Mouse (Mus musculus) c-Kit-negative CD71-positive TER-119-positive erythroid progenitor cells, embryonic 14.5 days (primary cell): ENCODE data around the gene Gm28053.

Experiments used
- DNase-seq: peaks from one replicate; pipeline ENCODE4 v3.0.0-alpha.2; 2013; ENCODE audit warnings: low read depth, low spot score

The Gm28053 gene

DNA sequence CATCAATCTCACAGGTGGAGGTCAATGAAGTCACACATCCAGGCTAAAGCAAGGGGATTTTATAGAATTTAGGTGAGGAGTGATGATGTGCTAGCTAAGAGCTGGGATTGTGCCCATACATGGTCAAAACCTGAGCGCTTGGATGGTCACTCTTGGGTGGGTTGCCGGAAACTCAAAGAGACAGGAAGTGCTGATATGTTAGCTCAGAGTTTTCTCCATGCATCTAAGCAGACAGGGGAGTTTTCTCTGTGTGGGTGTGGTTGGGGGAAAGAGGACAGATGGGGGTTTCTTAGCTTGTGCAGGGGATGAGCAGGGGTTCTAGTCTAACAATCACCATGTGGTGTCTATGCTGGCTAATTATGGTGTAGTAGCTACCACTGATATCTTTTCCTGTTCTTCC is 29.1 kb upstream of the Gm28053 start:
- DNase-seq, result no peak

DNA sequence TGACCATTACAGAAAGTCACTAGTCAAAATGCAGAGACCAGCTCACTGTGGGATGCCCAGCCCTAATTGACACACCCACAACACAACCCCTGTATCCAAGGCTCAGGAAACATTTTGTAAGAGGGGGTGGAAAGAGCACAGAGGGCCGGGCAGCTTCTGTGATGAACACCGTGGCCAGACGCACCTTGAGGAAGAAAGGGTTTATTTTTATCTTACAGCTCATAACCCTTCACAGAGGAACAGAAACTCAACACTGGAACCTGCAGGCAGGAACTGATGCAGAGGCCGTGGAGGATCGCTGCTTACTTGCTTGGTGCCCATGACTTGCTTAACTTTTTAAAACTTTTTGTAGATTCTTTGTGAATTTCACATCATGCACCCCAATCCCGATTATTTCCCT is 25.4 kb upstream of the Gm28053 start:
- no peak for DNase-seq

DNA sequence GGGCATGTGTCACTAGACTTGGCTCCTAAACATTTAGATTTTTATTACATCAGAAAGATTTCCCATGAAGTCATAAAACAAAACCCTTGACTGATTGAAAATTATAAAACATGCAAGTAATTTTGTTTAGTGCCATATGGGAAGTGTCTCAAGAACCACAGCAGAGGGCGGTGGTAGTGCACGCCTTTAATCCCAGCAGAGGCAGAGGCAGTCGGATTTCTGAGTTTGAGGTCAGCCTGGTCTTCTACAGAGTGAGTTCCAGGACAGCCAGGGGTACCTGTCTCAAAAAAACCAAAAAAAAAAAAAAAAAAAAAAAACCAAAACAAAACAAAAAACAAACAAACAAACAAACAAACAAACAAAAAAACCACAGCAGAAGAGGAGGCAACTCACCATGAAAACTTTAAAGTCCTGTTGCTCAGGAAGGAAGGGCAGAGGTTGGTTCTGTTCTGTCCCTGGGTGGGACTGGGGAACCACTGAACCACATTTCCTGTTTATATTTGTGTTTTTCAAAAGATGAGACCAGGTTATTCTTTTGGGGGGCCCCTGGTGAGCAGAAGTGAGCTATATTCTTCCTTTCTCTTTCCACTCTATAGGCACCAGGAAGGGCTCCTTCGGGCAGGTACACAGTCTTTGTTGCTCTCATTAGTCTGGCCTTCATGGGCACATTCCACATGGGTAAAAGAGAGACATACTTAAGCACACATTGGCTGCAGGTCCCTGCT is 21.4 kb upstream of the Gm28053 start:
- DNase-seq, result no peak

DNA sequence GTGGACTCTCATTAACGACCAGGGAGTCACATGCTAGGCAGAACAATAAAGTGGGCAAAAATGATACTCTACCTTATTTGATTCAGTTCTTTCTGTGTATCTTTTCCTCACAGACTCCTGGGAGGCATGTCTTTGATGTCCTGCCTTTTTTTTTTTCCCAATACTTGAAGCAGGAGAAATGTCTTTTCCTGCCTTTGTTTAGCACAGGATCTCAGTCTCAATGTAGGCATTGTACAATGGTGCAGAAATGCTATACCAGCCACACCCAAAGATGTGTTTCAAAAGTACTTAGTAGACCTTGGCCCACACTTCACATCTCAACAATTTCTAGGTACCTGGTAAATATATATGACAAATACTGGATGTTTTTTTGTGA is 20.9 kb upstream of the Gm28053 start:
- no peak for DNase-seq

DNA sequence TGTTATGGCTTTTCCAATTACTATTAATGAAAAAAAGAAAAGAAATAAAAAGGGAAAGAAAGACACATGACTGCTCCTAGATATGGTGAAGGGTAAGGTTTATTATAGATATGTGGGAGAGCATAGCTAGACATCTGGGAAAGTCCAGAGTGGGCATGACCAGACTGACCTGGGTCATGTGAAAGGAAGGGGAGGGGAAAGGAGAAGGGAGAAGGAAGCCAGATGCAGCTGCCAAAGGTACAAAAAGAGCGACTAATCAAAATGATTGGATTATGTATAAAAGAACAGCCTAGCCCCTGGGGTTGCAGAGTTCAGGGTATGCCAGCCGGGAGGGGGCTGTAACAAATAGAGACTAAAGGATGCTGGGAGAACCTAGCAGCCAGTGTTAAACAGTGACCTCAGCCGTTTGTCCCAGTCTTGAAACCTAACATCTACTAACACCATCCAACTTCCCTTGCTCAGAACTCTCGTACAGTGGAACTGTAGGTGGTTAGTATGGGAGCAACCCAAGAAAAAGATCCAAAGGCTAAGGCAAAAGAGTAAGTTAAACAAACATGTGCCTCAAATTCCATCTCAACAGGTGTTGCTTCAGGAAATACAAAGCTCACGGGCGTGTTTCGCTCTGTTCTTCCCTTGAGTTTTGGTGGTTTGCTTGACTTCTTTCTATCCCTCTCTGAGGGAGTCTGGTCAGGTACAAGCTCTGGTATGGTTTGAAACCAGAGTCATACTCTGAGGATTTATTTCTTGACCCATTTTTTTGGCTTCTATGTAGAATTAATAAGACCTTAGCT is 20.1 kb upstream of the Gm28053 start:
- DNase-seq, result no peak

GRCm38 (mm10) chr6:48698888-48699287 is 19.5 kb upstream of the Gm28053 start:
- no peak for DNase-seq

DNA sequence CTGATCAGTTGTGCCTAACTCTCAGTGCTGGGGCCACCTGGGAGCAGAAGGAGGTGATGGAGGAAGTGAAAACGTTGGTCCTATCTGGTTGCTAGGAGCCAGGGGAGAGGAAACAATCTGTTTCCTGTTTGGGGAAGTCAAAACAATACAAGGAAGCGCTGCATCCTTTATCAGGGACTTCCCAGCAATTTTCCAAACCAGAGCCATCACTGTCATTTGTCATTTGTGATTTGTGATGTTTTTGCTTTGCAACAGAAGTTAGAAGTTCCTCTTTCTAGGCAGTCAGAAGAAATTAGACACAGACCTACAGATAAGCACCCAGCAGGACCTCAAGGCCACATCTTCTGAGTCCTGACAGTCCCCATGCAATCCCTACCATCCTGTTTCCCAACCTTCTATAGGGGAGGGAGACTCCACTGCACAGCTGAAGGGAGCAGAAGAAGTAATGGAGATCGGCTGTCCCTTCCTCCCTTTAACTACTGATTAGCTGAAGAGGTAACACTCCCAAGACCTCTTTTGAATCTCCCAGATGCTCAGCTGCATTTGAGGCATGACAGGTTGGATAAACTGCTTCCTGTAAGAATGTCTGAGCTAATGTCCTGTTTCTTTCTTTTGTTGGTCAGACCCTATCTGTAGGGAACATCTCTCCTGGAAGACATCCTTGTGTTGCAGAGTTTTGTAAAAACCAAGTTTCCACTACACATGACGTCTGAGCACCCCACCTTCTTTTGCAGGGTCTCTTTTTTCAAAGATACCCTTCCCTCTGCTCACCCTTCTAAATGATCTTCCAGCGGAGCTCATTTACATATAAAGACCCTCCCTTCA is 17.9 kb upstream of the Gm28053 start:
- DNase-seq, result no peak

GRCm38 (mm10) chr6:48702146-48702545 is 16.3 kb upstream of the Gm28053 start:
- DNase-seq, result no peak

DNA sequence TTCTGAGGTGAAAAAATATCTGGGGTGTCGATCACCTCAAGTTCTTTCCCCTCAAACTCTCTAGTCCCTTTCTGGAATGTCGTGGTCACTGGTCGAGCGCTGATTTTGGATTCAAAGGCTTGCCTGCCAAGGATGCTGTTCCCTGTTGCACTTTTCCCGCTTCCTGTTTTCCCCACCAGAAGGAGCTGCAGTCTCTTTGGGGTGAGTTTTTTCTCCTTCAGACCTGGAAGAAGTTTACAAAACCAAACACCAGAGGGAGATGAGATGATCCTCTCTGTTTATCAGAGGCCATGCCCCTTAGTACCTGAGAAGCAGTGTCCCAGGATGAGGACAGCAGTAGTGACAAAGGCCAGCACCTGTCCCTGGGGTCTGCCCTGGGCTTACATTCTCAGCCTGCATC is 15.8 kb upstream of the Gm28053 start:
- no peak for DNase-seq

GRCm38 (mm10) chr6:48704146-48704545 is 14.3 kb upstream of the Gm28053 start:
- no peak for DNase-seq

GRCm38 (mm10) chr6:48706130-48706529 is 12.3 kb upstream of the Gm28053 start:
- no peak for DNase-seq

DNA sequence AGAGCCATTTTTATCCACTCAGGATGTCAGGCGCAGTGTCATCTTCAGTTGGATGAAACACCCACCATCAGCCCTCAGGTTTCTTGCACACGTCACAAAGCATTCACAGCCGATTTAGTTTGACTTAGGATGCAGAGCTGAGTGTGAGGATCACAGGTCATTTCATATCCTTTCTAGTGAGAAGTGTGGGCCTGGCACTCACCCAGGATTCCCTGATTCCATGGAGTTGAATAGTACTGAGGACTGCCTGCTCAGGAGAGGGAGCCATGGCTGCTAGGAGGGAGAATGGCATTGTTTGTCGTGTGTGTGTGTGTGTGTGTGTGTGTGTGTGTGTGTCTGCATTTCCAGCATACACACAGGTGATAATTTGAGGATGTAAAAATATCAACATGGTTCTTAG is 1.9 kb downstream of the Gm28053 start:
- DNase-seq, result no peak

DNA sequence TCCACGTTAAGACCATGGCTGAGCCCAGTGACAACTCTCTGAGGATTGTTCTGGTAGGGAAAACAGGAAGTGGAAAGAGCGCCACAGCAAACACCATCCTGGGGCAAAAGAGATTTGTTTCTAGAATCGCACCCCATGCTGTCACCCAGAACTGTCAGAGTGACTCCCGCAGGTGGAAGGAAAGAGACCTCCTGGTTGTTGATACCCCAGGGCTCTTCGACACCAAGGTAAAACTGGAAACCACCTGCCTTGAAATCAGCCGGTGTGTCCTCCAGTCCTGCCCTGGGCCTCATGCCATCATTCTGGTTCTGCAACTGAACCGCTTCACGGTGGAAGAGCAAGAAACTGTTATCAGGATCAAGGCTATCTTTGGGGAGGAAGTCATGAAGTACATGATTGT is 5.1 kb downstream of the Gm28053 start:
- DNase-seq, result no peak

- DNase-seq, result no peak
These were observed 7.1 kb downstream of the Gm28053 start for GRCm38 (mm10) chr6:48725476-48725875.

DNA sequence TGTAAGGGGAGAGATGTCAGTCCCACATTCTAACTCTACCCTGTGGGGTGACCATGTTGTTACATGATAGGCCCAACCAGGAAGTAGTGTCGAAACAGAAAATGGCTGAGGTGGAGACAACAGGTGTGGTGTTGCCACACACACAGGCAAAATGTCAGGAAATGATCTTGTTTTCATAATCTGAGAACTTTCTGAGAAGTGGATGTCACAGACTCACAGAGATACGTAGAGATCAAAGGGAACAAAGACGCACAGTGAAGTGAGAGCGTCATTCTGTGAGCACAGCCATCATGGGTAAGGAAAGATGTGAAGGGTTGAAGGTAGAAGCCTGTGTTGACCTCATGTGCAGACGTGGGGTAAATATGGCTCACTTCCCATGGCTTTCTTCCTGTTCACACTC is 9.4 kb downstream of the Gm28053 start:
- DNase-seq, result no peak

DNA sequence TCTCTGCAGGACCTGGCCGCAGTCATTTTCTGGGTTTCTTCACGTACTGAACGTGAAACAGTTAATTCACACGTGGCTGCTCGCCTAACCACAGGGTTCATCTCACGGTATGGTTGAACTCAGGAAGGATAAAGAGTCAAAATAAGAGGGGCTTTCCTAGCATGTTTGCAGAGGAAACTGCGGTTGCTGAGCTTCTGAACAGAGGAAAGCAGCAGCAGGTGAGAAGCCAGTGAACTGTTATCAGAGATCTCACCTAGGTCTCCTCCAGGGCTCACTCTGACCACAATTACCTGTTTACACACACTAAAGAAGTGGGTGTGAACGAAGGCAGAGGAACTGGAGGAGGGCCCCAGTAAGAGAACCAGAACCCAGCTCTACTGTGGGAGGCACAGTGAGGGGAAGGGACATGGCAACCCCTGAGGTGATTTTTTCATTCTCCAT is 14.5 kb downstream of the Gm28053 start:
- DNase-seq, result no peak

DNA sequence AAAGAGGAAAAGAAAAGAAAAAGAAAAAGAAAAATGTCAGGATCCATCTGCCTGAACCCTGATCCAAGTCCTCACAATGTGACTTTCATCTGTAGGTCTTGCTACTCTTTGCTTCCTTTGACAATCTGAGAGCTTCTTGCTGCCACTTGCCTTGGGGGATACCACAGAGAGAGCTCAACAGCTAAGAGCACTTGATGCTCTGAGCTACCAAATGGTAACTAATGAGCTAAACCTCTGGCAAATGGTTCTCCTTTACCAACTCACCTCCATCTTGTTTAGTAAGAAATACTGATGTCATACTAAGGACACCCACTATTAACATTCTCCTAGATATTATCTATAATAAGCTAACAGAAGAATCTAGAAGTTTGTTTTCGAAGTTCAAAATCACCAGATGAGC is 15.3 kb downstream of the Gm28053 start:
- no peak for DNase-seq

GRCm38 (mm10) chr6:48737053-48737452 is 18.6 kb downstream of the Gm28053 start:
- DNase-seq, result no peak

- DNase-seq, result no peak
These were observed 19.3 kb downstream of the Gm28053 start for GRCm38 (mm10) chr6:48737688-48738087.

DNA sequence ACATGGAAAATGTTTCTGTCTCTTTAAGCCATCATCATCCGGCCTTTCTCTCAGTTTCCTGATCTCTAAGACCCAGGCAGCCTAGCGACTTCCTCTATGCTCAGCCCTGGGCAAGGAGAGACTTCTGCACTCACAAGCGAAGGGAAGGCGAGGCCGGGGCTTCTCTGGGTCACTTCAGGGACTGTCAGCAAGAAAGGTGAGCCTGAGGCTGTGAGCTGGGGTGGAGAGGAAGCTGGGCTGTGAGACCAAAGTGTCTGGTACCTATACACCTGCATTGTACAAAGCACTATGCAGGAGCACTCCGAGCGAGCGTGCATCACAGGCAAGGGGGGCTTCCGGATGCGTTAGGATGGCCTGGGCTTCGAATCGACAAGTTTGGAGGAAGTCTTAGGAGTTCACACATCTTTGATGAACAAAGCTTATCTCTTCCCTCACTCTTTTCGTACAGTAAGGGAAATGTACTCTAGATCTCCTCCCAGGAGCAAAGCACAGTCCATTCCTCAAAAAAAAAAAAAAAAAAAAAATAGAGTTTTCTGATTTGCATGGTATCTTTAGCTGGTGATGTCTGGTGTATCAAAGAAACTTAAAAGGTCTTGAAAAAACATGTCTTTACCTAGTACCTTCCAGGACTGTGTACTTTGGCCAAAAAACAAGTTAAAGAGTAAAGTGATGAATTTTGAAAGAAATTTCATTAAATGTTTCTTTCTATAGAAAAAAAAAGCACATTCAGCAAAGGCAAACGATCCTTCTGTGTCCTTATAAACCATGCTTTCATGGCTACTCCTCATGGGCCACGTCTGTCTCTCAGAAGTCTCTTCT is 20.8 kb downstream of the Gm28053 start, which contains the start of gene Gimap1:
Gimap1 (plus strand) TSS at position 94 of the 819 bp plus-strand sequence.
- no peak for DNase-seq

DNA sequence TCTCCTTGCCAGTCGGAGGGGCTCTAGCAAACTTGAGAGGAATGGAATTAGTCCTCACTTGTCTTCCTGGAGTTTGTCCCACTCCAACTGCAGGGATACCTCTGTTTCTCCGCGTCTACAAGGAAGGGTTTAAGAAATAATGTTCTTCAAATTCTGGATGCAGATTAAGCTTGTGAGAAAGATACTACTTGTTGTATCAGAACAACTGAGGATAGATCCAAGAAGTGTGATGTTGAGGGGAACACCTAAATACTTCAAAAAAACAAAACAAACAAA is 21.3 kb downstream of the Gm28053 start:
- no peak for DNase-seq
